Mouse (Mus musculus) WW6 (cell line): ENCODE data around the gene Bmper.

Source experiments
- DNase-seq: peaks from one replicate; pipeline ENCODE4 v3.0.0-alpha.2; 2013; ENCODE audit warnings: low read depth, low spot score

The Bmper gene

GRCm38 (mm10) chr9:23368124-23368523 lies 145.2 kb downstream of the Bmper start:
- no peak for DNase-seq

- no peak for DNase-seq
These were observed 152.0 kb downstream of the Bmper start for GRCm38 (mm10) chr9:23374789-23375460.

- no peak for DNase-seq
These were observed 155.2 kb downstream of the Bmper start for GRCm38 (mm10) chr9:23377831-23378730.

GRCm38 (mm10) chr9:23378731-23379170 lies 155.9 kb downstream of the Bmper start:
- no peak for DNase-seq

GRCm38 (mm10) chr9:23380171-23380835 lies 157.4 kb downstream of the Bmper start:
- DNase-seq = no peak

GRCm38 (mm10) chr9:23383291-23383690 lies 160.4 kb downstream of the Bmper start:
- no peak for DNase-seq

GRCm38 (mm10) chr9:23383837-23384236 lies 161.0 kb downstream of the Bmper start:
- DNase-seq = no peak

- no peak for DNase-seq
These were observed 162.0 kb downstream of the Bmper start for GRCm38 (mm10) chr9:23384880-23385279.

GRCm38 (mm10) chr9:23386201-23386600 lies 163.3 kb downstream of the Bmper start:
- DNase-seq = no peak

- DNase-seq = no peak
These were observed 167.2 kb downstream of the Bmper start for GRCm38 (mm10) chr9:23390118-23390517.

- no peak for DNase-seq
These were observed 171.9 kb downstream of the Bmper start for GRCm38 (mm10) chr9:23394652-23395317.

- DNase-seq = no peak
These were observed 173.3 kb downstream of the Bmper start for GRCm38 (mm10) chr9:23396186-23396585.

- no peak for DNase-seq
These were observed 175.0 kb downstream of the Bmper start for GRCm38 (mm10) chr9:23397876-23398275.

- DNase-seq = no peak
These were observed 176.9 kb downstream of the Bmper start for GRCm38 (mm10) chr9:23399638-23400284.

- DNase-seq = no peak
These were observed 184.5 kb downstream of the Bmper start for GRCm38 (mm10) chr9:23407416-23407815.

GRCm38 (mm10) chr9:23407935-23408781 lies 185.3 kb downstream of the Bmper start:
- no peak for DNase-seq

GRCm38 (mm10) chr9:23410567-23410966 lies 187.7 kb downstream of the Bmper start:
- no peak for DNase-seq

GRCm38 (mm10) chr9:23412956-23413355 lies 190.1 kb downstream of the Bmper start:
- DNase-seq = no peak

GRCm38 (mm10) chr9:23419107-23419506 lies 196.2 kb downstream of the Bmper start:
- no peak for DNase-seq

- no peak for DNase-seq
These were observed 200.9 kb downstream of the Bmper start for GRCm38 (mm10) chr9:23423748-23424147.
